Mouse (Mus musculus) cerebellum, adult 11 months (tissue): ENCODE measurements around the gene Higd1b.

ENCODE experiments used
- DNase-seq: peaks from one replicate; pipeline ENCODE4 v3.0.0; 2022

The Higd1b gene

DNA sequence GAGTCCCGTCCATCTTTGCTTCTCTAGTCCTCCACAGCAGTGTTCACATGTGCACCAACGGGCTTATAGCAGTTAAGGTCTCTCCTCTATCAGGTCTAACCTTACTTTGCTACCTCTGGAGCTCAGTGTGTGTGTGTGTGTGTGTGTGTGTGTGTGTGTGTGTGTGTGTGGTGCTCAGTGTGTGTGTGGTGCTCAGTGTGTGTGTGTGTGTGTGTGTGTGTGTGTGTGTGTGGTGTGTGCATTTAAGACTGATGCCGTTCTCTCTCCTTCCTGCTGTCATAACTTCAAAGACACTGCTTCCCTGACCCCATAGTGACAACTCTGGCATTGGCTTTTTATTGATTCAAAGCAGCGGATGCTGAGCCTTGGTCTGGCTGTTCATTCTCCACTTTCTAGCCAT lies at the start of gene Higd1b:
Higd1b (plus strand) TSS at position 301 of the 400 bp plus-strand sequence.
- no peak for DNase-seq

DNA sequence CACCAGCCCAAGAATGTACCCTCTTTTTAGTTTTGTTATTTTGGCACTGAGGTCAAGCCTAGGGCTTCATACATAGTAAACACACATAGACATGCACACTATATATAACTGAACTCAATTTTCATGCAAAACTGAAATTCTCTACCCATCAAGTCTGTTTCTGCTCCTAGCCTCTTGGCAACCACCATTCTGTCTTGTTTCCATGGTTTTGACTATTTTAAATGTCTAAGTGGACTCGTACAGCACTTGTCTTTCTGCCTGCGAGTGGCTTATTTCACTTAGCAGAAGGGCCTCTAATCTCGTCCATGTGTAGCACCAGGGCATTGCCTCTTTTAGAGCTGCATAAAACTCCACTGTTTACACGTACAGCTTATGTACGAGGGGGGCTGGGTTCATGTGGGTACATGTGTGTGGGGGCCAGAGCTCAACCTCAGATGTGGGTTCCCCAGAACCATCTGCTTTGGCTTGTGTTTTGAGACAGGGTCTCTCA lies 47.9 kb upstream of the Higd1b start:
- DNase-seq = no peak

DNA sequence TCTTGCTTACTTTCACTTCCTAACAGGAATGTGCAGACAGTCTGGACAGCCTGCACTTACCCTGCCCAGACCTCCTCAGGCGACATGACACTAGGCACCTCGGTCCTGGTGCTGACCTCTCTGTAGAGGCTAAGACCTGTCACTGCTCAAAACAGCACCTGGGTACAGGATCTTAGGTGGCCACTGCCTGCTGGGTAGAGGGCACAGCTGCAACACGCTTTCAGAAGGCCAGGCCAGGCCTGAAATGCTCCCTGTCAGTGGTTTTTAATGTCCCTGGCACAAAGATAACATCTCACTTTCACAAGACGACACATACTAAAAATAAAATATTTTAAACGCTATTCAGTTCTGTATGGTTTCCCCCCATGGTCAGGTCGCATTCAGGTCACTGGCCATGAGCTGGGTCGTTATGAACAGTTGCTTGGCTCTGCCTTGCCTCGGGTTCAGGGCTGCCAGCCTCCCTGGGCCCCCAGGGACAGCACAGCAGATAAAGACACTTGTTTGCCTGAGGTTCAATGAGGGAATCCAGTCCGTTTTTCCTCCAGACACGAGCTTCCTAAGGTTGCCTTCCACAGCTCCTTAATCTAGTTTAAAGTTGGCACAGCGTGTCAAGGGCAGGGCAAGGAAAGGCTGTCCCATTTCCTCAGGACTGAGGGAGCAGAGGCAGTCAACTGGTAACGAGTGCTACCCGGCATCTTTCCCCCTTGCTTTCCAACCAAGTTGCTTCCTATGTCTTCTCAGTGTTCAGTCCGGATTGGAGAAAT lies 43.8 kb upstream of the Higd1b start:
- DNase-seq = no peak

DNA sequence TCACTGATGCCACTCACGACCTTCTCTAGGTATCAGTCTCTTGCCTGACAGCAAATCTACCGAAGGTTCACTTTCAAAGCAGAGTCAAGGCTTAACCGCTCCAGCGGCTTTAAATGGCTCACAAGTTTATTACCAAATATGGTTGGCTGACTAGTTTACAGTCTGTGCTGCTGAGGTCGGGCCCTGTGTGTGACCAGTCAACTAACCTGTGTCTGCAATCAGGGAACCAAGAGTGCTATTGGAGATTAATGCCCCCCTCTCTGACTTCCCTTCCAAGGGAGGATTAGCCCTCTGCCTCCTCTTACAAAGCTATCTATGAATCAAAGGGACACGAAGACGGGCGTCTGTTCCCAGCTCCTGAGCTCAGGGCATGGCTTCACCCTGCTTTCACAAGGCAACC lies 41.5 kb upstream of the Higd1b start:
- DNase-seq = no peak

DNA sequence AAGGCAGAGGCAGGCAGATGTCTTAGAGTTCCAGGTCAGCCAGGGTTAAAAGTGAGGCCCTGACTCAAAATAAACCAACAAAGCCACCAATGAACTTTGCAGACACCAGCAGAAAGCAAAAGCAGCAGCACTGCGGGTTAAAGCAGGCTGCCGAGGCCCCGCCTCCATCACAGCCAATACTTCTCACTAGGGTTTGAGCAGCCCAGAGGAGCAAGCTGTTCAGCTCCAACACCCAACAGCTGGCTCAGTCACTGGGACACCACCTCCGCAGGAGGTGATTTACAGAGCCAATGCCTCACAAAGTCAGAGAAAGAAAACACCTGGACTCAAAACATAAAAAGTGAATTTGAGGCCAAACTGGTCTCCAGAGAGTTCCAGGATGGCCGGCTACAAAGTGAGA lies 32.2 kb upstream of the Higd1b start:
- no peak for DNase-seq

DNA sequence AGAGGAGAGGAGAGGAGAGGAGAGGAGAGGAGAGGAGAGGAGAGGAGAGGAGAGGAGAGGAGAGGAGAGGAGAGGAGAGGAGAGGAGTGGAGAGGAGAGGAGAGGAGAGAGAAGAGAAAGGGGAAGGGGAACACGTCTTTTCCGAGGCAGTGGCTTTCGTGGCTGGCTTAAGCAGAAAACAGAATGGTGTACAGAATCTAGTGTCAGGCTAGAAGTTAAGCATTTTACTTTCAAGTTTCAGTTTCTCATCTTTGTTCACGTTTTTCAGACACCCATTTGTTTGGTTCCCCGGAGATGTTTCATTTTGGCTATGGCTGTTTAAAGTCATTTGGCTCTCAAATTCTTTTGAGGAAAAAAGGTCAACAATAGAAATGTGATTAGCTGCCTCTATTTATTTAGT lies 27.4 kb upstream of the Higd1b start:
- DNase-seq = no peak

DNA sequence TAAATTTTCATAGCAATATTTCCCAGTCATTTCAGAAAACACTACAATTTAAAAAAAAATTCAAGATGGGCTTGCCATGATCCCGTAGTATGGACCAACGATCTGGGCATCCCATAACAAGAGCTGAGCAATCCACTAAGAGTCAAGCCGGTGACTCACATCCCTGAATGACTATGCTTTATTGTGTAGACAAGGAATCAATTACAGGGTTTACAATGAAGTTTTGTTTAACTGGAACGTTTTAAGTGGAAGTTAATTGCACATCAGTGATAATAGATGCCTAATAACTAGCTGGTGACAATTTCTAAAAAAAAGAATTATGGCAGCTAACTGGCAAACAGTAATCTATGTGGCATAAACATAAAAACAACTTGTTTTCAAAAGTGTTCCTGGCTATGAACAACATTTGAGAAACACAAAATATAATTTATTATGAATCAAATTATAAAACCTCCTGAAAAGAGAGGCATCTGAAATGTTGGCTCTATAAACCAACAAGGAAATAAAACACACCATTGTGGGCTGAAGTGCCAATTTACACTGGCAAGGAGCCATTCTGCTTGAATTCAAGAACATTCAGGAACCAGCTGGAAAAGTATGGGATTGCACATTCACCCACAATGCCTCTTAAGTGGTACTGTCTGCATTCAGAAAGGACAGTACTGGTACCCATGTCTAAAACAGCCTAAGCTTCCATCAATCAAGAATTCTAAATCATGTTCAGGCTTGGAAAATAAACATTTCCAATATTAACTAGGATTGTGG lies 24.7 kb upstream of the Higd1b start:
- DNase-seq = no peak

DNA sequence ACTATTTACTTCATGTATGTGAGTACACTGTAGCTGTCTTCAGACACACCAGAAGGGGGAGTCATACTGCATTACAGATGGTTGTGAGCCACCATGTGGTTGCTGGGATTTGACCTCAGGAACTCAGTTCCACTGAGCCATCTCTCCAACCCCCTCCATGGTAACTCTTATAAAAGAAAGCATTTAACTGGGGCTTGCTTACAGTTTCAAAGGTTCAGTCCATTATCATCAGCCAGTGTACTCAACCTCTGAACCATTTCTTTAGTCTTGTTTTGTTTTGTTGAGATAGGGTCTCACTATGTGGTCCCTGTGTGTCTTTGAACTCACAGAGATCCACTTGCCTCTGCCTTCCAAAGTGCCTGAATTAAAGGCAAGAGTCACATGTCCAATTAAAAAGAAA lies 20.8 kb upstream of the Higd1b start:
- no peak for DNase-seq

DNA sequence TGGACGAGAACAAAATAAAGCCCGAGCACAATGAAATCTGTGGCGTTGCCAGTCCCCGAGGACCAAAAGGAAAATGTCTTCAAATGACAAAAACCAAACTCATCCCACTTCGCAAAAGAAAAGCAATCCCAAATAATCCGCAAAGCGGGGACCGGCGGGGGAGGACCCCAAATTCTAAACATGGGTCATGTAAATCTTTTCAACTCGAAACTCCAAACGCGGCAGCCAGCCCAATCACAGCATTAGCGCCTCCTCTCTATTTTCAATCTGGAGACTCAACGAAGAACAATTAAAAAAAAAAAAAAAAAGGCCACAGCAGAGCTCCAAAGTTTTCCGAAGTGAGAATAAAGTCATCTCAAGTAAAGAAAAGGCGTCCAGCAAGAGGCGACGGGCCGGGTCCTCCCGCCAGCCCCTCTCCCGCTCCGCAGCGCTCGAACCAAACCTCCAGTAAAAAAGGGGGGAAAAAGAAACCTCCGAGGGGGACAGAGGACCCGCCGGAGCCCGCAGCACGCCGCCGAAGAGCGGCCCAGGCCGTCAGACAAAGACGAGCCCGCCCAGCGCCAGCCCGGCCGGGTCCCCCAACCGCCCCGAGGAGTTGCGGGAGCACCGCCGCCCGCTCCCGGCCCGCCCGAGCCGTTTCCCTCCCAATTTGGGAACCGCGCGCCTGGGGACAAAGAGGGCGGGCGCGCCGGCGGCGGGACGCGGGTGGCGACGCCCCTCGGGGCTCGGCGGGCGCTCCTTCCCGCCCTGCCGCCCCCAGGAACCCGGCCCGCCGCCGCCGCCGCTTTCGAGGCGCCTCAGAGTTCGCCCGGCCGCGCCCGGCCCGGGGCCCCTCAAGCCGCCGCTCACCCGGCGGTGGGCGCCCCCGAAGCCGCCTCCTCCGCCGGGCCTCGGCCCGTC lies 17.3 kb upstream of the Higd1b start:
- no peak for DNase-seq

DNA sequence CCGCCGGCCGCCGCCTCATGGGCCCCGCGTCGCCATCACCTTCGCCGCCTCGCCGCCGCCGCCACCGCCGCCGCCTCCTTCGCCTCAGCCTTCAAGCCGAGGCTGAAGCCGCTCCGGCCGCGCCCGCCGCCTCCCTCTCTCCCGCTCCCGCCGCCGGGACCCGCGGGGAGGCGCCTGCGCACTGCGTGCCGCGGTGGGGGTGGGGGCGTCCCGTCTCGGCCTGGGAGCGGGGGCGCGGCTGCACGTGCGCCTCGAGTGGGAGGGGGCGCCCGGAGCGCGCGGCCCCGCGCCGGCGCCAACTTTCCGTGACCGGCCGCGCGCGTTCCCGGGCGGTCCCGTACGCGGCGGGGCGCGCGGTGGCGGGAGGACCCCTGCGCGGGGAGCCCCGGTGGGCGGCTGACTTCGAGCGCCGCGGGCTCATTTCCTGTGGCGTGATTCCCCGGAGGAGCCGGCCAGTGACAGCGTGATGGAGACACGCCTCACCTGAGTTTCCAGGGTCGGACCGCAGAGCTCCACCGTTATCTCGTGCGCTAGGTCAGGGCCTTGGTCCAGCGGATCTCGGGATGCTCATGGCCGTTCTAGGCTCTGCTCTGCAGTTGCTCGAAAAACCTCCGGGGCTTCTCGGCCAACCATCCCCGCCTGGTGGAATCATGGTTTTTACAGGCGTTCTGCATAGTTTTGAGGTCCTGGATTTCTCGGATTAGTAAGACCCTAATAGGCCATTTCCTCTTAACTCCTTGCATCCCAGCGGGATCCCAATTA lies 16.4 kb upstream of the Higd1b start, which contains the start of gene Gjc1:
Gjc1 (minus strand) TSS at position 680 of the 762 bp plus-strand sequence.
- DNase-seq = peak; percentile 29

DNA sequence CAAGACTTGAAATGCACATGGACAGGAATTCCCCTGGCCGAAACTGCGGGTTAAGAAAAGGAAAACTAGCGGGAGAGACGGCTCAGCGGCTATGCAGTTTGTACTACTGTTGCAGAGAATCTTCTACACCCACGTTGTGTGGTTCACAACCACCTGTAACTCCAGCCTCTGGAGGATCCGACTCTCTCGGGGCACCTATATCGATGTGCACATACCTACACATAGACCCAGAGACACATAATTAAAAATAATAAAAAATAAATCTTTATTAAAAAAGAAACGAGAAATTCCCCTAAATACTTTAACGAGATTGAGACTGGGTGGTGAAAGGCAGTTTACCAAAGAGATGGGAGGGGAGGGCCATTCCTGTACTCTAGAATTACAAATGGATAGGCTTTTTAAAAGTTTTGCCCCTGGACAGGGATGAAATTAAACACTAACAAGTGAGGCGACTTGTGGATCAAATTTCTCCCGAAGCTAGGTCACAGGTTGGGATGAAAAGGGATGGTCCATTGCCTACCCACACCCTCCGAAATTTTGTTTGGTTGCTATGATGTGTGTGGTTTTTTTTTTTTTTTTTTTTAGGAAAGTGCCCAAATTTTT lies 15.8 kb upstream of the Higd1b start:
- no peak for DNase-seq

DNA sequence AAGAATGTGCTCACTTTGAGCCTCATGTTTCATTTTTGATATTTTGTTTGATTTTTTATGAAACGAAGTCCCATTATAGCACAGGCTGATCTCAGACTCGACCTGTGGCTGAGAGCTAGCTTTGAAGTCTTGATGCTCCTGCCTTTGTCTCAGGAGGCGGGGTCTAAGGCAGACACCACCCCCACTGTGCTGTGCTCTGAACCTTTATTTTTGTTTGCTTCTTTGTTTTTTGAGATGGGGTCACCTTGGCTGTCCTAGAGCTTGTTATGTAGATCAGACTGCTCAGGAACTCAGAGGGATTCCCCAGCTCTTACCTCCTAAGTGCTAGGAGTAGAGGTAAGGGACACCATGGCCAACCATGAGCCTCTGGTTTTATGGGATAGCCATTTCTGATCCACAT lies 15.2 kb upstream of the Higd1b start:
- no peak for DNase-seq

DNA sequence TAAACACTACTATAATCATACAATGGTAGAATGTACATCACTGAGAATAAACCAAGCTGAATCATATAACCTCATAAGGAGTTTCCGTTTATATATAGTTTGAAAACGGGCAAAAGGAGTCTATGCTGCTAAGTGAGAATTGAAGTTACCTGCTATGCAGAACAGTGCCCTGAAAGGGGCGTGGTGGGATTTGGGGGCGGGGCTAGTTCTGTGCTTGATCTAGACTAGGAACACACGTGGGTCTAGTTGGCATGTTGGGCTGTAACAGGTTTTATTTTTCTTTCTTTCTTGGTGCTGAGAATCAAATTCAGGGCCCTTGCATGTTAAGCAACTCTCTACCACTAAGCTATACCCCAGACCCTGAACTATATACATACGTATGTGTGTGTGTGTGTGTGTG lies 14.4 kb upstream of the Higd1b start:
- DNase-seq = no peak

DNA sequence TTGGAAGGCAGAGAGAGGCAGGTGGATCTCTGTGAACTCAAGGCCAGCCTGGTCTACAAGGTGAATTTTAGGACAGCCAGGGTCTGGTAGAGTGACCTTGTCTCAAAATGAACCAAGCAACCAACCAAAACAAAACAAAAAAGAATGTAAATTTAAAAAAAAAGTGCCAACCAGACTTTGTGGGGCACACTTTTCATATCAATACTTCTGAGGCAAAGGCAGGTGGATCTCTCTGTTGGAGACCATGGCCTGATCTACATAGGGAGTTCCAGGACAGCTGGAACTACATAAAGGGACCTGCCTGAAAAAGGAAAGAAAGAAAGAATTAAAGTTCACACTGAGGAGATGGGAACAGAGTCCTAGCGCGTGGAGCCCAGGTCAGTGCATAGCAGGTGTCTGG lies 9.2 kb upstream of the Higd1b start:
- DNase-seq = no peak

DNA sequence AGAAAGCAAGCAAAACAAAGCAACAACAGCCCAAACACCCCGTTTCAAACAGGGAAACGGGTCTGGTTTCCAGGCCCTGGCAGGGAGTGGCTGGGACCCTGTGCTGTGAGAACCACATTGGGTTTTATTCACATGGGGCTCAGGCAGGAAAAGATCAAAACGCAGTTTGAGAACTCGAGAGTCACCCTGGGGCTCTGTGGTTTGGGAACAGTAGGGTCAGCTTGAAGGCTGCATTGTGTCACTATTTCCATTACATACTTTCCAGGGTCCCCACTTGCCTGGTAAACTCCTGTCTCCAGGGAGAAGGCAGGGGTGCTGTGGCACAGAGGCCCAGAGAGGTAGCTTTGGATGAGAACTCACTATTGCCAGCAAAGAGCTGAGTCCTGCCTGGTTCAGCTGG lies 8.6 kb upstream of the Higd1b start:
- DNase-seq = no peak

DNA sequence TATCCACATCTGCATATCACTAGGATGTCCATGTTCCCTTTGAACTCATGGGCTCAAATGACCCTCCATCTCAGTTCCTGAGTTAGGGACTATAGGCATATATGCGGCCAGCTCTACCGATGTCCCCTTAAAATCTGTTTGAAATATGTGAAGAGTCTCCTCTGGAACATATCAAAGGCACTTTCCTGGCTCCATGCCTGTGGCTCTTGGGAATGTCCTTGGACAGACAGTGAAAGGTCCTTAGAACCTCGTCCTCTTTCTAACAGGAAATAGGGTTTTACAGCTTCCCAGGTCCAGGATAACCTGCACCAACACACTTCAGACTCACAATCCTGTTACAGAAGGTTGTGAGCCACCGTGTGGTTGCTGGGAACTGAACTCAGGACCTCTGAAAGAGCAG lies 5.4 kb upstream of the Higd1b start:
- DNase-seq = no peak

DNA sequence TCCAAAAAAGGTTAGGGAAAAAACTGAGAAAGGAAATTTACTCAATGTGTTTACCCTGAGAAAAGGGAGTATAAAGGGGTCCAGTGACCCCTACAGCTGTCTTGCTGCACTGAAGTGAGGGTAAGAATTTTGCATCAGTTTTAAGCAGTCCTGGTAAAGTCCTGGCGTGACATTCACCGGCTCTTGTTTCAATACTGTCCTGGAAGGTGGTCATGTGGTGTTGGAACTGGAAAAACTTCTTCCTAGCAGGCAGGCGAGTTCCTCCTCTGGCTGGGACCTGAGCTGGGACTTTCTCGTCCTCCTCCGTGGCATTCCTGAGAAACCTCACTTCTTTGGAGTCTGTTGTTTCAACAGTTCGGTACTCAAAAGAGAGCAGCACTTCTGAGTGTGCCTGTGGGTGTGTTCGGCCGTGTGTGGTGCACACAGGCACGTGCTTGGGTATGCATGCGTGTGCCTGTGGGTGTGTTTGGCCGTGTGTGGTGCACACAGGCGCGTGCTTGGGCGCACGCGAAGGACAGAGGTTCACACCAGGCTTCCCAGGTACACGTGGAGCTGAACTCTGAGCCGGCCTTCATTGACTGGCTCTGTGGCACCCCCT lies 2.9 kb upstream of the Higd1b start:
- no peak for DNase-seq

DNA sequence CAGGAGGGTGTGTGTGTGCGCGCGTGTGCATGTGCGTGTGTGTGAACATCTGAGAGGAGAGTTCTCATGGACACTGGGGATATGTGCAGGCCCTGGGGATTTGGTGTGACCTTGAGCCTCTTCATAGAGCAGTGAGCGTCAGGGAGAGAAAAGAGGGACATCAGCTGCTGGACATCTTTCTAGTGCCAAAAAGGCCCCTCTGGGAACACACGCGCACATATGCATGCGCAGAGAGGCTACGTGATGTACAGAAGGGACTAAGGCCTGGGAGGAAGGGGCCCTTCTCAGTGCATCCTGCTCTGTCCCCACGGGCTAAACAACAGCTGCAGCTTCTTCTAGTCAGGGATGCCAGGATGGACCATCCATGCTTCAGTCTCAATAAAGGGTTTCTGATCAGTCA lies 1.4 kb upstream of the Higd1b start:
- DNase-seq = no peak

DNA sequence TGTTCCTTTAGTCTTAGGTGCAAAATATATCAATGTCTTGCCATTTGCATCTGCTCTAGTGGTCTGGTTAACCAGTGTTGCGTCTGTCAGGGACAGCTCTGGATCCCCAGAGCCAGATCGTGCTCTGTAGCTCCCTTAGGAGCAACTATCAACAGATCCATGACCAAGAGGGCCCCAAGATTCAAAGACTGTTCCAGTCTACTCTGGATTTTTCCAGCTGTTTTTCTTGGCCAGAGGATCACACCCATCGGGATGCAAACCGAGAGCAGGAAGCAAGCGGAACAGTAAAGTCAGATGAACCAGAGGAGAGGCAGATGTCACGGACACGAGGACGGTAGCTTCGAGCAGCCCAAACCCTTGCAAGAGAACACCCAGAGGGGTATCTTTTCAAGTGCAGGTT lies 497 bp downstream of the Higd1b start:
- no peak for DNase-seq

DNA sequence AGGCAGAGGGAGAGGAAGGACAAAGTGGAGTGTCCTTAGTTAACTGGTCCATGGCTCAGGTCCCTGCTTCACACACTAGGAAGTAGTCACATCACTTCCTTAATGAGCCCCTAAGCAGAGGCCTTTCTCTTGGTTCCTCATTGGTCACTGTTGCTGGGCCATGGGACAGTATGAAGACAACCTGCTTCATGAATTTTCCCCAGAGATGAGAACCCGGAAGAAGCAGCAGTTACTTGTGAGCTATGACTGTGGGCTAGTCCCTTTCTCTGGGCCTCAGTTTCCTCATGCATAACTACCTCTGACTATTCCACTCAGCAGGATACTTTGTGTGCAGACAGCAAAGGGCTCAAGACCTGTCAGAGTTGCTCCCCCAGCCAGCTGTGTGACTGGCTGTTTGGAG lies 1.7 kb downstream of the Higd1b start:
- no peak for DNase-seq

DNA sequence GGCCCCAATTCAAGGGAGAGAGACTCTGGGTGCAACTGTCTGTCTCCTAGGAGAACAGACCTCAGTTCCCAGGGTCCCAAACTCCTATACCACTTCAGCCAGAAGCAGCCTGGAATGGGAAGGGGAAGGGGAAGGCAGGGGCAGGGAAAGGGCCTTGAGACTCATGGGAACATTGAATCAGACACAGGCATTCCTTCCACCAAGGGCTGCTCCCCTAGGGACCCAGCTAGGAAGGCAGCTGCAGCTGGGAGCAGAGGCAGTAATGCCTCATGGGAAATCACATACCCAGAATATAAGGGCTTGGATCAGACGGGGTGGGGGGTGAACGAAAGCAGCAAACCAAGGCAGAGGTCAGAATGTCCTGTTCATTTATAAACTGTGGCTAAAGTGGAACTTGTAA lies 2.5 kb downstream of the Higd1b start:
- no peak for DNase-seq
